Mouse (Mus musculus) forebrain, embryonic 11.5 days (tissue): Measurements from ENCODE around the gene Notum. TPM values are rescaled to one million over a fixed set of nuclear protein-coding genes. Genes with fewer than 3 reads are reported as not detected.

Source experiments
- ATAC-seq: fragments of 200-750 bp; cut with Nextera tagmentation; replicated peaks from 2 replicates; pipeline ENCODE4 v1.8.0; 2017; ENCODE audit warnings: moderate TSS enrichment; ENCODE audit not compliant: low FRiP score
- DNase-seq: peaks from one replicate; pipeline ENCODE4 v3.0.0-alpha.2; 2017; ENCODE audit warnings: low spot score
- H3K27ac ChIP-seq: fragments of 300-500 bp; sonication (generic); 2 replicates; pipeline ENCODE4 v1.5.1; 2014; ENCODE audit warnings: low read depth, low read length
- H3K27me3 ChIP-seq: fragments of 300-500 bp; sonication (generic); 2 replicates; pipeline ENCODE4 v1.6.1; 2014; ENCODE audit warnings: mild to moderate bottlenecking, low read length, mixed read lengths; ENCODE audit not compliant: control insufficient read depth, insufficient read depth
- H3K36me3 ChIP-seq: fragments of 300-500 bp; sonication (generic); 2 replicates; pipeline ENCODE4 v1.6.1; 2014; ENCODE audit warnings: mild to moderate bottlenecking, low read length, moderate library complexity, mixed read lengths; ENCODE audit not compliant: control insufficient read depth, insufficient read depth
- H3K4me1 ChIP-seq: fragments of 300-500 bp; sonication (generic); replicated peaks from 2 replicates; pipeline ENCODE4 v1.6.1; 2014; ENCODE audit warnings: low read length, mixed read lengths; ENCODE audit not compliant: control insufficient read depth, insufficient read depth
- H3K4me2 ChIP-seq: fragments of 300-500 bp; sonication (generic); 2 replicates; pipeline ENCODE4 v1.6.1; 2014; ENCODE audit warnings: low read depth, mild to moderate bottlenecking, low read length, moderate library complexity, mixed read lengths; ENCODE audit not compliant: severe bottlenecking
- H3K4me3 ChIP-seq: fragments of 300-500 bp; sonication (generic); 2 replicates; pipeline ENCODE4 v1.5.1; 2014; ENCODE audit warnings: low read depth, low read length
- H3K9ac ChIP-seq: fragments of 300-500 bp; sonication (generic); 2 replicates; pipeline ENCODE4 v1.6.1; 2014; ENCODE audit warnings: low read length
- H3K9me3 ChIP-seq: fragments of 300-500 bp; sonication (generic); 2 replicates; pipeline ENCODE4 v1.6.1; 2016; ENCODE audit warnings: low read length, mixed read lengths; ENCODE audit not compliant: control insufficient read depth
- WGBS: fragments of 180-500 bp; shearing (Covaris S2); extraction: QIAGEN DNeasy Blood & Tissue Kit; methylation state at CpG from one replicate; pipeline ENCODE4 v1.1.7; 2014; 5-methylcytosine and 5-hydroxymethylcytosine counted together
- polyA plus RNA-seq: library from polyadenylated mRNA; unstranded; fragments of >200 nt; fragmentation: Nextera tagmentation; extraction: Ambion mirVana; gene quantifications from 2 replicates; pipeline ENCODE4 v1.2.1, GENCODE M21; 2014

Notum gene
- 0.61 and 1.3 TPM in 2 replicates for polyA plus RNA-seq

DNA sequence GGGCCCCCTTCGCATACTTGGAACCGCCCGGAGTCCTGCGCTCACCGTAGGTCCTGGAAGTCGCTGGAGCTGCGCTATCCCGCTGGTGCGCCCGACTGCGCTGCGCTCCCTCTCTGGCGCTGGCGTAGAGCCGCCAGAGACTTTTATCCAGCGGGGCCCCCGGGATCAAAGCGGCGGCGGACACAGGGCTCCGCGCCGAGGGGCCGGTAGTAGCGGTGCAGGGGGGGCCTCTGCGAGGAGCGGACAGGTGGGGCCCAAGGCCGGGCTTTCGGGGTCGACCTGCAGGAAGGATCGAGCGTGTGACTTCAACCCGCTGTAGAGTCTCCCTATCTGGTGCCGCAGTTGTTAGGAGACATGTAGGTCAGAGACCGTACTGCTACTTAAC, at the start of gene Notum:
TSS of gene Notum (minus strand) at position 100 of the 385 bp plus-strand sequence.
- Histone ChIP-seq H3K9ac (peak within 1 kb of the TSS; percentile 39), H3K27me3 (peaks cover 57% of the 10 kb centered on the region), H3K27ac (no peak within 1 kb of the TSS), H3K36me3 (no peaks in the 10 kb centered on the region), H3K4me2 (peak within 1 kb of the TSS; percentile 64), H3K4me1 (peaks cover 12% of the 10 kb centered on the region), H3K4me3 (peak within 1 kb of the TSS; percentile 37), H3K9me3 (no peaks in the 10 kb centered on the region)
- DNase-seq (no peak), ATAC-seq (peak; percentile 8; the same call in 1 of the 2 replicates)
- WGBS: under 1% methylated on average over 35 of the region's 35 CpGs

DNA sequence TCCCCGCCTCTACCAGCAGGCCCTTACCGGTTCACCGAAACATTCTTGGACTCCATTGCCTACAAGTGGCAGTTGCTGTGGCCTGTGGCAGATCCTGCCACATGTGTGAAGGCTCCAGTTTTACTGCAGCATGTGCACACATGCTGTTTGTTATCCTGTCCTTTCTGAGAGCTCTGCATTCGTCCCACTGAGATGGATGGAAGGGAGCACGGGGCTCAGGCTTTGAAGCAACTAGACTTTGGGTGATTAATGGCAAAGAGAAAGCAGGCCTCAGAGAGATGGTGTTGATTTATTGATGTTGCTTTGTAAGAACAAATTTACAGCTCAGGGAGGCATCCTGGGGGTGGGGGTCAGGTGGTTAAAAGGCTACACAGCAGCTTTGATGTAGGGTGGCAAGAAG, 49.7 kb upstream of the Notum start:
- no peak overlapping the region for H3K4me2 ChIP-seq
- no peak for DNase-seq
- no peak overlapping the region for H3K4me3 ChIP-seq
- no peak overlapping the region for H3K9ac ChIP-seq
- H3K27ac ChIP-seq: no peak overlapping the region
- ATAC-seq: no peak
- H3K36me3 ChIP-seq: no peaks in the 10 kb centered on the region
- H3K27me3 ChIP-seq: no peaks in the 10 kb centered on the region
- no peaks in the 10 kb centered on the region for H3K9me3 ChIP-seq
- whole genome bisulfite sequencing: 86% methylated on average over 5 of the region's 5 CpGs
- H3K4me1 ChIP-seq: peaks cover 28% of the 10 kb centered on the region

GRCm38 (mm10) chr11:120709551-120709950, 48.6 kb upstream of the Notum start:
- no peak overlapping the region for H3K27ac ChIP-seq
- ATAC-seq (no peak), DNase-seq (no peak)
- H3K4me2 ChIP-seq: no peak overlapping the region
- no peaks in the 10 kb centered on the region for H3K9me3 ChIP-seq
- H3K4me1 ChIP-seq: peaks cover 33% of the 10 kb centered on the region
- 85% methylated on average over 2 of the region's 2 CpGs for WGBS
- no peaks in the 10 kb centered on the region for H3K36me3 ChIP-seq
- H3K9ac ChIP-seq: no peak overlapping the region
- no peaks in the 10 kb centered on the region for H3K27me3 ChIP-seq
- no peak overlapping the region for H3K4me3 ChIP-seq

DNA sequence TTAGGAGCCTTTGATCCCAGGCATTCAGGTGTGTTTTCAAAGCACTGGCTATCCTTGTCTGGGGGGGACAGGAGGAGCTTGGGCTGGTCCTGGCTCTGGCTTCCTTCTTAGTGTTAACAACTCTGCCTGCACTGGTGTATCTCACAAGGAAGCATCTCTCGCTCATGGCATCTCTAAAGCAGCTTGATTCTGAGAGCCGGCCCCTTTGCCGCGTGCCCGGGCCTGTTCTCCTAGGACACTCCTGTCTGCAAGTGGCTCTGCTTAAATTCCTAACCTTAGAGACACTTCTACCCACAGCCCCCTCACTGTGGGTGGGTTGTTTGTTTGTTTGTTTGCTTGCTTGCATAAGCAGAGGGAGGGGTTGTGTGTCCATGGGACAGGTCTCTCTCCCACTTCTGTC, 47.0 kb upstream of the Notum start:
- H3K4me1 ChIP-seq: peaks cover 35% of the 10 kb centered on the region
- H3K27ac ChIP-seq: no peak overlapping the region
- H3K27me3 ChIP-seq: no peaks in the 10 kb centered on the region
- no peaks in the 10 kb centered on the region for H3K36me3 ChIP-seq
- H3K4me2 ChIP-seq: no peak overlapping the region
- no peak for ATAC-seq
- no peak overlapping the region; the same call in 1 of the 2 replicates for H3K9ac ChIP-seq
- no peak overlapping the region for H3K4me3 ChIP-seq
- no peak for DNase-seq
- WGBS: 46% methylated on average over 5 of the region's 5 CpGs
- H3K9me3 ChIP-seq: no peaks in the 10 kb centered on the region

DNA sequence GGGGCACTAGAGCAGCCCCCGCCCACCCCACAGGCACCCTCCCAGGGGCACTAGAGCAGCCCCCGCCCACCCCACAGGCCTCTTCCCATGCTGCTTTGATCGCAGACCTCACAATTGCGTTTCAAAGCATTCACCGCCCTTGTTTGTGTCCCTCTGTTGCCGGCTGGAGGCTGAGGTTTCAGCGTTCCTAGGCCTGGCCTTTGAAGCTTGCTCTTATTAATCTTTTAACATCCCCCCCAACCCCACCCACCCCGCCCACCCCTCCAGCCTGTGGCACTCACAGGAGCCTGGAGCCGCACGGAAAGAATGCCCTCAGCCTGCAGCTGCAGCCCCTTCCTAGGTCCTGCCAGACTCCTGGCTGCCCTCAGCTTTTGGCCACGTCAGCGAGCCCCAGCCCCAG, 46.2 kb upstream of the Notum start:
- peaks cover 32% of the 10 kb centered on the region for H3K4me1 ChIP-seq

DNA sequence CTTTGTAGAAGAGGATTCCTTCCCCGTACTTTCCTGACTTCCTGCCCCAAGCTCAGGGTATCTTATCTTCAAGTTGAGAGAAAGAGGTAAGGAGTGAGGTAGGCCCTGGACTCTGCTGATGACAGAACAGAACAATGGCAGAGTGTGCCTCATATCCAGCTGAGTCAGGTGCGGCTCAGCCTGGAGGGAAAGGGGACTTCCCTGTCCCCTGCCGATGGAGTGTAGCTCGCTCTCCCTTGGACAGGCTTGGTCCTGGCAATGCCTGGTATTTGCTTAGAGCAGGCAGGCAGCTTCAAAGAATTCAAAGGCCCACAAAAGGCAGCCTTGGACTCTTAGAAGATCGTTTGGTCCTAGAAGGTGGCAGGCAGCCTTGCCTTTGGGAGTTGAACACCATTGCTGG, 45.1 kb upstream of the Notum start:
- Histone ChIP-seq H3K4me3 (no peak overlapping the region), H3K4me2 (no peak overlapping the region), H3K27me3 (no peaks in the 10 kb centered on the region), H3K4me1 (peaks cover 32% of the 10 kb centered on the region), H3K9ac (no peak overlapping the region), H3K36me3 (no peaks in the 10 kb centered on the region), H3K9me3 (no peaks in the 10 kb centered on the region), H3K27ac (no peak overlapping the region)
- DNase-seq: no peak
- ATAC-seq: no peak
- 66% methylated on average over 5 of the region's 5 CpGs for WGBS

More for the DNA sequence above, 46.2 kb upstream of the Notum start:
- ATAC-seq (peak; percentile 31; the same call in 1 of the 2 replicates), DNase-seq (peak; percentile 67)
- no peaks in the 10 kb centered on the region for H3K36me3 ChIP-seq
- H3K4me2 ChIP-seq: 0 out of 2 replicates have a peak overlapping the region, but pooled peaks have one; percentile 18
- peak overlapping the region; percentile 53 for H3K27ac ChIP-seq
- no peaks in the 10 kb centered on the region for H3K9me3 ChIP-seq
- no peaks in the 10 kb centered on the region for H3K27me3 ChIP-seq
- peak overlapping the region; percentile 24; the same call in 1 of the 2 replicates for H3K9ac ChIP-seq
- H3K4me3 ChIP-seq: no peak overlapping the region
- under 1% methylated on average over 11 of the region's 12 CpGs for WGBS

GRCm38 (mm10) chr11:120704486-120705325, 43.7 kb upstream of the Notum start:
- DNase-seq: peak; percentile 52
- Histone ChIP-seq H3K36me3 (no peaks in the 10 kb centered on the region), H3K9me3 (no peaks in the 10 kb centered on the region), H3K4me2 (no peak overlapping the region), H3K27ac (no peak overlapping the region), H3K9ac (peak overlapping the region; percentile 35; the same call in 1 of the 2 replicates), H3K27me3 (no peaks in the 10 kb centered on the region), H3K4me1 (peaks cover 32% of the 10 kb centered on the region), H3K4me3 (no peak overlapping the region)
- ATAC-seq: 0 out of 2 replicates have a peak, but pooled peaks have one; percentile 6
- WGBS: 17% methylated on average over 8 of the region's 8 CpGs

GRCm38 (mm10) chr11:120703696-120704454, 42.9 kb upstream of the Notum start:
- H3K4me2 ChIP-seq: no peak overlapping the region
- H3K9me3 ChIP-seq: no peaks in the 10 kb centered on the region
- no peak for DNase-seq
- 0 out of 2 replicates have a peak overlapping the region, but pooled peaks have one; percentile 12 for H3K27ac ChIP-seq
- H3K4me1 ChIP-seq: peaks cover 32% of the 10 kb centered on the region
- WGBS: 43% methylated on average over 15 of the region's 15 CpGs
- H3K9ac ChIP-seq: peak overlapping the region; percentile 35; the same call in 1 of the 2 replicates
- no peaks in the 10 kb centered on the region for H3K27me3 ChIP-seq
- no peak for ATAC-seq
- H3K4me3 ChIP-seq: no peak overlapping the region
- no peaks in the 10 kb centered on the region for H3K36me3 ChIP-seq
